Mouse (Mus musculus) neutrophil, adult 5-6 weeks (primary cell): ENCODE measurements around the gene Map3k6. TPM values are rescaled to one million over a fixed set of nuclear protein-coding genes. Genes with fewer than 3 reads are reported as not detected.
A peak's percentile ranks its signal among the peaks of the same experiment; 100 is the strongest.

ENCODE experiments used
- ATAC-seq: fragments of 151-379, 151-347 bp; 2 replicates; pipeline ENCODE4 v1.8.0; 2017; ENCODE audit warnings: mild to moderate bottlenecking, moderate TSS enrichment; ENCODE audit not compliant: insufficient number of reproducible peaks, poor library complexity, low FRiP score, severe bottlenecking; ENCODE audit errors: extremely low read depth
- total RNA-seq: library from RNA; stranded (forward); fragments of 200-1000 nt; gene quantifications from 2 replicates; pipeline ENCODE4 v1.2.3, GENCODE M21; 2017

The Map3k6 gene
- total RNA-seq, 1 experiment from 2014 or later: 1.0 TPM

- peak; percentile 28; the same call in 1 of the 2 replicates for ATAC-seq
Measured at GRCm38 (mm10) chr4:133212562-133213267, 27.9 kb upstream of the Map3k6 start.

- ATAC-seq: no peak
Measured at GRCm38 (mm10) chr4:133213268-133213590, 27.4 kb upstream of the Map3k6 start.

GRCm38 (mm10) chr4:133213661-133214060 is 27.0 kb upstream of the Map3k6 start:
- ATAC-seq: no peak

- ATAC-seq: peak; percentile 31; the same call in 1 of the 2 replicates
Measured at GRCm38 (mm10) chr4:133217641-133218040, 23.0 kb upstream of the Map3k6 start.

- ATAC-seq: no peak
Measured at GRCm38 (mm10) chr4:133218745-133219144, 21.9 kb upstream of the Map3k6 start.

- no peak for ATAC-seq
Measured at GRCm38 (mm10) chr4:133220656-133221055, 20.0 kb upstream of the Map3k6 start.

- no peak for ATAC-seq
Measured at GRCm38 (mm10) chr4:133221701-133222100, 18.9 kb upstream of the Map3k6 start.

GRCm38 (mm10) chr4:133223875-133224274 is 16.7 kb upstream of the Map3k6 start:
- ATAC-seq: no peak

- ATAC-seq: no peak
Measured at GRCm38 (mm10) chr4:133226073-133226472, 14.5 kb upstream of the Map3k6 start.

- no peak for ATAC-seq
Measured at GRCm38 (mm10) chr4:133227636-133228035, 13.0 kb upstream of the Map3k6 start.

- ATAC-seq: no peak
Measured at GRCm38 (mm10) chr4:133229582-133229981, 11.0 kb upstream of the Map3k6 start.

- ATAC-seq: peak; percentile 25; the same call in 1 of the 2 replicates
Measured at GRCm38 (mm10) chr4:133233285-133233976, 7.2 kb upstream of the Map3k6 start.

- ATAC-seq: no peak
Measured at GRCm38 (mm10) chr4:133234771-133235170, 5.8 kb upstream of the Map3k6 start.

GRCm38 (mm10) chr4:133235415-133235814 is 5.2 kb upstream of the Map3k6 start:
- ATAC-seq: no peak

- peak; percentile 57 for ATAC-seq
Measured at GRCm38 (mm10) chr4:133237911-133238310, 2.7 kb upstream of the Map3k6 start.

GRCm38 (mm10) chr4:133240934-133241908 is 603 bp downstream of the Map3k6 start:
- peak; percentile 74 for ATAC-seq

- no peak for ATAC-seq
Measured at GRCm38 (mm10) chr4:133241910-133242309, 1.3 kb downstream of the Map3k6 start.

- ATAC-seq: no peak
Measured at GRCm38 (mm10) chr4:133242710-133243109, 2.1 kb downstream of the Map3k6 start.

GRCm38 (mm10) chr4:133243538-133243937 is 2.9 kb downstream of the Map3k6 start:
- ATAC-seq: no peak
